Mouse (Mus musculus) lung, postnatal 4 days (tissue): Measurements from ENCODE around the gene 6430531B16Rik.

Experiments
- DNase-seq, 2 experiments: peaks; one replicate each; pipeline ENCODE4 v3.0.0; 2021

The 6430531B16Rik gene

DNA sequence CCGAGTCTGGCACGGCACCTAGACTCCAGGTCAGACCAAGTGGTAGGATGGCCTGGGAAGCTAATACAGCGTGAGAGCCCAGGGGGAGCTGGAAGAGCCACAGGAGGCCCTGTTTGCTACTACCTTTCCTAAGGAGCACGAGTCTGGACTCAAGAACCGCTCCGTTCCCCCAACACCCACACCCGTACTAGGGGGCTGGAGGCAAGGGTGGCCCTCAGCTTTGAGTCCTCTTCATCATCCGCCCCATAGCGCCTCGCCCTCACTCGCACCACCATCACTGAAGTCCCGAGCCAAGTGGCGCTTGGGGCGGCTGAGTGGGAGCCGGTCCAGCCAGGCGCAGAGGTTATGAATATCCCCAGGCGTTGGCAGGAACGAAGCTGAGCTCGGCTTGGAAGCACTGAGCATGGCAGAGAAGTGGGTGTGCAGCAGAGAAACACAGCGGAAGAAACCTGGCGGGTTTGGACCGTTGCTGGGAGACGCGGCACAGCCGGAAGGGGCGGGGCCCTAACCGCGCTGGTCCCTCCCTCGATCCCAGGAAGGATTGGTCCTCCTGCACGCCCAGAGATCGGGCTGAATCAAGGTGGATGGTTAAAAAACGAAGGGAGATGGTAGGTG is at the start of gene 6430531B16Rik:
Gene 6430531B16Rik (minus strand): TSS at position 478 of the 615 bp plus-strand sequence.
- peak; percentile 82 to 83 for DNase-seq

DNA sequence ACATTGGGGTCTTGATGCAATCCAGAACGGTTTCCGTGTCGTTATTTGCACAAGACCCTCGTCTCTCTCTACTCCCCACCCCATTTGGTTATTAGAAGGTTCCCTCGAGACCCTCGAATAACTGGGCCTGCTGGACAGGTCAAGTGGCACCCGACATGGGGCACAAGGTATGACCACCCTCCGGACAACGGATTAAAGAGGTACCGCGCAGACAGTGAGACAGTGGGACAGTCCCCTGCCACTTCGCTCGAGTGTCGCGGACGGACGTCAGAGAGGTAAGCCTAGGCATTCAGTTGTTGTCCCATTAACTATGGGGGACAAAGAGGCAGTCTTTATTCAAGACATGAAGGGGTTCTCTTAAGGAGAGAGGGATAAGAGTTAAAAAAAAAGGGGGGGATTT is 32.8 kb upstream of the 6430531B16Rik start:
- DNase-seq = peak in 1 of 2 experiments; percentile 8

DNA sequence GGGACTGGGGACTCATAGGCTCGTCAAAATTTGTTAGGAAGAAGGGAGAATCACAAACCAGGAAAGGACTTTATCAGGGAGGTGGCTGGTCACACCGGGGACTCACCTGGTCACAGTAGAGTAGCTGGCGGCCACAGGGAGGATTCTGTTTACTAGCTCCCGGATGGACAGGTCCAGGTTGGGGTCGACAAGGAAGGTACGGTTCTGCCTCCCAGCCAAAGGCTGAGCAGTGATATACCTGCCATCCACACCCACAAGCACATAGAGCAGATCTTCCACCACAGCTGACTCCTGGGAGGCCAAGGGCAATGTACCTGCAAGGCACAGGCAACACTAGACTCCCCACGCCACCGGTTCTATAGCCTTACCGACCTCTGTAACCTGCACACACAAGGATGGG is 29.2 kb upstream of the 6430531B16Rik start:
- peak in 1 of 2 experiments; percentile 6 for DNase-seq

DNA sequence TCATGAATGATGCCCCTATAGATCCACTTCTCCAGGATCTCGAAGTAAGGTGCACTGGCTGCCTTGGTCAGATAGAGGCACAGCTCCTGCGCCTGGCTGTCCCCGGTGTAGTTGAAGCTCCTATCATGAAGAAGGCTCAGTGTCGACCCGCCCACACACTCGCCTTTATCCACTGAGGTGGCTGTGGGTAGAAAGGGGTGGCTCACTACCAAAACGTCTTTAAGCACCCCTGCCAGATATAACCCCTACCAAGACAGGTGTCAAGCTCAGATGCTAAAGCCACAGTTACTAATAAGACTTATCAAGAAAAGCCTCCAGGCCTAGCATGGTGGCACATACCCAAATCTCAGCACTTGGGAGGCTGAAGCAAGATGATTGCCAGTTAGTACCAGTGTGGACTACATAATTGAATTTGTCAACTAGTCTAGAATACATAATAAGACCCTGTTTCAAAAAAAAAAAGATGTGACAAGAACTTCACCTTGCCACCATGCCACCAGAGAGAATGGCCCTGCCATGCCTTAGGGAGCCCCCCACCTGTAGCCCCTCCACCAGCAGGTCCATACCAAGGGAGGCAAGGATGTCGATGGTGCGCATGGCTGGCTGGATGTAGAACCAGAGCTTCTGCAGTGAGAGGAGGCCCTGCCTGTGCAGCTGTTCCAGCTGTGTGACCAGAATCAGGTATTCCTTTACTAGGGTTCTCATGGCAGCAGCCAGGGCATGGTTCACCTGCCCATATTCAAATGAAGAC is 28.5 kb upstream of the 6430531B16Rik start:
- DNase-seq = peak in 1 of 2 experiments; percentile 11

DNA sequence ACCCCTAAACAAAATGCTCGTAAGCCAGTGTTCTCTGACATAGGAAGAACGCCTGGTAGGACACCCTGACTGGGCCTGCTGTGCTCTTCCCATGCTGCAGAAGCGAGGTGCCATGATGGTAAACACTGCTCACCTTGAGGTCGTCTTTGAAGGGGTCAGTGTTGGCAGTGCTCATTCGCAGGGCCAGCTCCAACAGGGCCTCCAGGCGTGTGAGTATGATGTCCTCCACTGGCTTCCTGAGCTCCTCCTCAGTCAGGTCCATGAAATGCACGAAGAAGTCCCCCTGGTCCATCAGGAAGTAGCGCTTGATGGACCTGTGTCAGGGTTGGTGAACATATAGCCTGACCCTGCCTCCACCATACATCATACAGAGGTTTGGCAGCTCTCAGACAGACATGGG is 26.1 kb upstream of the 6430531B16Rik start:
- peak in 1 of 2 experiments; percentile 8 for DNase-seq

DNA sequence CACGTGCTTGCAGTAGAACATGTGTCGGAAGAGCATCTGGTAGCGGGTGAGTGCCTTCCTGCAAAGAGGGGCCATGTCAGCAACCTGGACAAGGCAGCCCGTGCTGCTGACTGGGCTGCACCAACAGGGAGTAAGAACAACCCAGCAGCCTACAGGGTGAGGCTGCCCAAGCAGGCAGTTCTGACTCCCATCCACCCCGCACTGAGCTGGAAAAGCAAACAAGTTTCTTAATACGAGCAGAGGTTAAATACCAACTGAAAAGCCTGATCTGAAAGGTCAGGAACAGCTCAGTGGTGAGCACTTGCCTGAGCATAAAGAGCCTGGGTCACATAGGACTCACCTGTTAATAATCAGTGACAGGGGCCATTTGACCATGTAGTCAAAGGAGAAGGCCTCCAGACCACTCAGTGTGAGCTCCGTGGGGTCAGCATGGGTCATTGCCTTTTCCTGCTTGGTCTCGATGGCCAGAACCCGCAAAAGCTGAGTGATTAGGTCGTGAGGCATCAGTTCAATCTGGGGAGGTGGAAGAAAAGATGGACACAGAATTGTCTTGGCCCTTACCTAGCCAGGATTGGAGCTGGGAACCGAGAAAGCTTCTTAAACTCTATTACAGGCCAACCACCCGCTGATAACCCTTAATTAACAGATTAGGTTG is 22.7 kb upstream of the 6430531B16Rik start:
- DNase-seq = no peak

DNA sequence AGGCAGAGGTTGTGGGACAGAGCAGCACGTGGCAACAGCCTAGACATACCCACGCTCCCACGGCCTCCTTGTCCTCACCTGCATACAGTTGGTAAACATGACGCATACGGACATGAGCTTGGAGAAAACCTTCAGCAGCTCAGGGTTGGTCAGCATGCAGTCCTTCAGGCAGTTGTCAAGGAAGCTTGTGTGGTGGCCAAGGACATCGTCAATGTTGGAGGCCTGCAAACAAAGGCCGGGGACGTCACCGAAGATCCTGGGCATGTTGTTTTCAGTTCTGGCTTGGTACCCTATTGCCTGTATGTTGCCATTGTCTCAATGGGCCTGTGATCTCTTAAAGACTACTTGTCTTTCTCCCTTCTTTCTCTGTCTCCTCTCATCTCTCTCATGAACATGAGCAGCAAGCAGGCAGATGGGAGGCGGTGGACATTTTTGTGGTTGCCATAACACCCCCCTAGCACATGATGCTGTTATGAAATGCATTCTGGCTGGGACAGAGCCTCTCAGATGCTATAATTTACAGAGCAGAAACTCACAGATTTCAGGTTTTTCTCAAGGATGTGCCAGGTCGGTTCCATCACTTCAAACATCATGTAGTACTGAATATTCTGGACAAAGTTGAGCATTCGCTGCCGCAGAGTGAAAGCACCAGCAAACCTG is 20.3 kb upstream of the 6430531B16Rik start:
- peak in 1 of 2 experiments; percentile 9 for DNase-seq

DNA sequence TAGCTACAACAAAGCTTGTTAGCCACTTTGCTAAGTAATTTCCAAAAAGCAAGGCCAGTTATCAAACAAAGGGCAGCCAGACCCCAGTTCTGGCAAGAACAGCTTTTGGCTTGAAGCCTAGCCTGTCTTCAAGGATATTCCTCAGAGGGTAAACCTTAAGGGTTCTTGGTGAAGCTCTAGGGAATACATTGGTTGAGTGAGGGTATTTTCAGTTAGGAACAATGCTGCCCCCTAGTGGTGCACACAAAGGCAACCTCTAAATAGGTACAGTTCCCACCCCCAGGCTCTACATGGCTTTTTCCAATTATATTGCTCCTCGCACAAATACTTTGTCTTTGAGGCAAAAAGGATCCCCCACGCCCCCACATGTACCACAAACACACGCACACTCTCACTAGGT is 16.1 kb upstream of the 6430531B16Rik start:
- peak; percentile 17 to 68 for DNase-seq

DNA sequence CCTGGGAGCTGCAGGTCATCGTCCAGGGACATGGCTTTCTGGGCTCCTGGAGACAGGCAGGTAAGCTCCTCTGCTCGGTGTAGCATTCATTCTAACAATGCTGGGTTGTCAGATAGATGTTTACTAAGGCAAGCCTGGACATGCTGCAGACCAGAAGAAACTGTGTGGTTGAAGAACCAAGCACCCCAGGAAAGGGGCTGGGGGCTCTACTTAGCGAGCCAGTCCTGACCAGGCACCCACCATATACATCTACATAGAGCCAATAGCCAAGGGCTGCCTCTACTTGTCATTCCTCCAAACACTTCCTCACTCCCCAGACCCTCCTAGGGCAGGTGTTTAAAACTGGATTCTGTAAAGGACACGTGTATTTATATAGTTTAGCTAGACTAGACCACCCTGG is 15.6 kb upstream of the 6430531B16Rik start:
- DNase-seq = peak in 1 of 2 experiments; percentile 7

DNA sequence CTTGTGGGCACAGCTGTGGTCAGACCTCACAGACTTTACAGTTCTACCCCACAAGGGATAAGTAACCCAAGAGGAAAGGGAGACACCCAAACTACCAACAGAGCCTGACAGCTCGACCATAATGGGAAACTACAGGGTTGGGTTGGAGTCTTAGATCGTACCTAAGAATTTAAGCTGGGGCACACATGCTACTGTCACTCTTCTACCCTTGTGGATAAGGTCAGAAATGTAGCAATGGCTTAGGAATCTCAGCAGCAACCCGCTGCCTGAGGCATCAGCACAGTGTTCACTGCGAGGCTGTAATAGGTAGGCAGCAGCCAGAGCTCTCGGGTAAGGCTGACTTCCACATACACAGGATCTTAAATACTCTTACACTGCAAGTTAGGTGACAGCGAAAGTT is 15.0 kb upstream of the 6430531B16Rik start:
- DNase-seq = peak in 1 of 2 experiments; percentile 6

DNA sequence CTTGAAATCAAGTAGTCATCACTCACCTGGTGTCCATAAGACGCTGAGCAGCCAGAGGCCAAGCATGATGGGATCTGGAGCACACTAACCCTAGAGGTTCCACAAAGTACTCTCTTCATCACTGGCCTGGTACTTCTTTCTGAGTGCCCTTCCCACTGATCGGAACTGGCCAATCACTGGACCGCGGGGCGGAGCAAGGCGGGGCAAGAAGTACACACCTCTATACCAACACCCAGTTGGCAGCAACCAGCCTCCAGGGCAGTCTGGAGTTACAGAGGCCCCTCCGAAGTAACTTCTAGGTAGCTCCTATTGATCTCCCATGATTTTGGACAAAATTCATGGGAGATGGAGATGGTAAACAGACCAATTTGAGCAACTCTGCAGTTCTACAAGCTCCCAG is 13.9 kb upstream of the 6430531B16Rik start, which contains the start of gene Adam8:
Gene Adam8 (minus strand): TSS at position 157 of the 400 bp plus-strand sequence.
- peak; percentile 63 to 66 for DNase-seq

DNA sequence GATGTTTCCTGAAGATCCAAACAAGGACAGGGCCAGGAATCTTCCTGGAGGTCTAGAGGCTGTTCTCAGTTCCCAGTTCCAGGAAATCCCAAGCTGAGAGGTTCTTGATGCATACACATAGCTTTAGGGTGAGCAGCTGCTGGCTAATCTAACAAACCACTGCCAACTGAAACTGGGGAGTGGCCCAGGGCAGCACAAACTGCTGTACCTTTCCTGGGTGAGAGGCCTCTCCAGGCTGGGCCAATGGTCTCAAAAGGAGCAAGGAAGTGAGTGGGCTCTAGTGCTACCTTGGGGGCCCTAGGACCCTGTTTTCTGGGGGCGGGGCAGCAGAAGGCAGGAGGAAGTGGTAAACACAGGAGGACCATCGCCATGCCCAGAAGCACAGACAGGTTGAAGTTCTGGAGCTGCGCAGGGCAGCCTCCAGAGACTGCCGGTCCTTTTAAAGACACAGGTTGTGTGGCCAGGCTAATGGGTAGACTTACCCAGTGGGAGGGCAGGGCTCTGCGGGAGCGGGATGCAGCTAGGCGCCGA is 12.4 kb upstream of the 6430531B16Rik start:
- DNase-seq = no peak

DNA sequence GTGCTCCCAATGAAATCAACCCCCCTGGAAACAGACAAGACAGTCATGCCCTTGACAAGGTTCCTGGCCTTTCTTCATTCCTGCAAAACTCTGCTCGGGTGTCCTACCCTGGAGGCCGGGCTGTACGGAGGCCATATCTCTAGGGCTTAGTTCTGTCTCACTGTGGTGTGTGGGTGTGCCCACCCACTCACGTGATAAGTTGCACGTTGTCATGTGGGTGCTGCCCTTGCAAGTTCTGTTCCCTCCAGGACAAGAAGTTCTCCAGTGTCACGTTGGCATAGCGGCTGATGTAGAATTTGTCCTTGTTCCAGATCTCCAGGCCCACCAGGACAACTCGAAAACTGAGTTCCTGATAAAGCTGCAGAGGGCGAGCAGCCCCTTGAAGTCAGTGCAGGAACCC is 9.7 kb upstream of the 6430531B16Rik start:
- DNase-seq = no peak

DNA sequence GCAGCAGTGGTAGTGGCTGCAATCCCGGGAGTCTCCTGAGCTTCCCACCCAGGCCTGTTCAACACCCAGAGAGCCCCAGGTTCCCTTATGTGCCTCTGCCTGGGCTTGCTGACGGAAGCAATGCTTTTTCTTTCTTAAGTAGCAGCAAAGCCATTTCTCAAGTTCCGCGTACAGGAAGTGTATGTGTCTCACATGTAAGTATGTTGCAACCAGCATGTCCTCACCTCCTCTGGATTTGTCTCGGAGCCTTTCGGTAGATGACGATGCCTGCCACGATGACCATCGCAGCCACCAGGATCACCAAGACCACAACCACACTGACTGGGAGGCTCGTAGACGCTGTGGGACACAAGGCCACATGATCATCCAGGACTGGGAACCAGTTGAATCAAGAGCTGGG is 6.0 kb upstream of the 6430531B16Rik start:
- DNase-seq = peak in 1 of 2 experiments; percentile 32

DNA sequence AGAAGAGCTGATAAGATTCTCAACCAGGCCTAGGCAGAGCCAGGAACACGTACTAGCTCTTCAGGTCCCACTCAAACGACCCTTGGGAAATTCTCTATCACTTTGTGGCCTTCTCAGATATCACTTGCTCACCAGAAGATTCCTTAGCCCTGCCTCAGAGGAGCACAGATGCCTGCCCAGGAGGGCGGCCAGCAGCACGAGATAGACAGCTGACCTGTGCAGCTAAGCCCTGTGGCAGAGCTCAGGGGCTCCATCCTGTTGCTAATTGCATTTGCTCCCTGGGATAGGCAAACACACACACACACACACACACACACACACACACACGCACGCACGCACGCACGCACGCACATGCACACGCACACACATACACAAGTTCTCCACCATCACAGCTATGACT is 3.5 kb upstream of the 6430531B16Rik start:
- DNase-seq = no peak

DNA sequence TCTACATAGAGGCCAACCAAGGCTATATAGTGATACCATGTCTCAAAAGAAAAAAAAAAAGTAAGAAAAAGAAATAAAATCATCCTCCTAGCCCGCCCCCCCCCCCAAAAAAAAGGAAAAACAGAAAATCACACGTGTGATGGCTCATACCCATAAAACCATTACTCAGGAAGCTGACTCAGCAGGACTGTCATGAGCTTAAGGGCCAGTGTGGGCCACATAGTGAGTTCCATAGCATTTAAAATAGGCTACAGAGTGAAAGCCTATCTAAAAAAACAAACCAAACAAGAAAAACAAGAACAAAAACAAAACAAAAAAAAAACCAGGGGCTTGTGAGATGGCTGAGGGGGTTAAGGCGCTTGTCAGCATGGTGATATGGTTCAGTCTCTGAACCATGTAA is 2.2 kb upstream of the 6430531B16Rik start:
- DNase-seq = no peak

DNA sequence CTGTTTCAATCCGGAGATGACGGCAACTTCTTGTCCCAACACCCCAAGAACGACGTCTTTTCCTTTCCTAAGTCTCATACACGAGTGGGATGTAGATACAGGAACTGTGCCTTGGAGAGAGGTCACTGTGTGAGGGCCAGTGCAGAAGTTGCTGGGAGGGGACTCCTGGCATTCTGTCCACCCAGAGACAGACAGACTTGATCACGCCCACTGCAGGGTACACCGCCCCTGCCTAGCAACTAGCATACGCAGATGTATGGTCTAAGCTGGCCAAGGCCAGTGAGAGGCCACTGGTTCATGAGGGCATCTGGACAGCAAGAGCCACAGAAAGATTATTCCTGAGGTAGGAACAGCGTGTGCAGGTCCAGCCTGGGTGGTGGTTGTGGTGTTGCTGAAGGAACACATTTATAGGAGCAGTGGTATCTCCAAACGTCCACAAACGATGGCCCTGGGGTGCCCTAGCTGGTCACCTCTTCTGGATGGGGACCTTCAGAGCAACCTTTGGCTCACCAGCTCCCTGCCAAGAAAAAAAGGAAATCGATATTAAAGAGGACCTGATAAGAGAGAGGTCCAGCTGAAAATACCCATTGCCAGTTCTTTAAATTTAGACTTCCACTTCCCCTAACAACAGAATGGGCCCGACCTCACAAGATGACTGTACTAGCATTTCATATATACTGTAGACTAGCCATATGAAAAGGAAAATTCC is 610 bp upstream of the 6430531B16Rik start:
- no peak for DNase-seq

DNA sequence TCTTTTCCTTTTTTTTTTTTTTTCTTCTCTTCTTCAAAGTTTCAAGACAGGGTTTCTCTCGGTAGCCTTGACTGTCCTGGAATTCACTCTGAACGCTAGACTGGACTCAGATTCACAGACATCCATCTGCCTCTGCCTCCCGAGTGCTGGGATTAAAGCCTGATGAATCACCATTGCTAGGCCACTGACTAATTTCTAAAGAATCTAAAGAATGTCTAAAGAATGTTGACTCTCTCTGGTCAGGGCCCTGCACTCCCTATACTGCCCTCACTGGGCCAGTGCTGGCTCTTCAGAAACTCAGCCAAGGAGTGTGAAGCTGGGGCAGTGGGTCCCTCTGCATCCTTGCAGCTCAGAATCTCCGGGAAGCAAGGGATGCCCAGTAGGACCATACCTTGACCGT is 3.1 kb downstream of the 6430531B16Rik start:
- DNase-seq = no peak

DNA sequence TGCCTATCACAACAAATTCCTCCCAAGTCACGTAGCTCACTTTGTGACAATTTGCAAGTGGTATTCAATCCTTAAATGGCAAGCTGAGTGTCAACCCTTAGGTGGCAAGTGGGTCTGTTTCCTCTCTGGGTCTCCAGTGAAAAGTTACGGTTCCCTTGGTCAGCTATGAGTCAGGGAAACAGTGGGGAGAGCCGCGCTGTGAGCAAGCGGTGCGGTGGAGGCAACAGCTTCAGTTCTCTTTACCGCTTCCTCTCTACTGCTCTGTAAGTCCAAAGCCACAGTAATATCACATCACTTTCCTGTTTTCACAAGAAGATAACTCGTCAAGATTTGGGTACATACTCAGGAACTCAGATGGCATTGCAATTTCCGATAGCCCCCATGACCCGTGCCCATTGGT is 4.2 kb downstream of the 6430531B16Rik start:
- peak in 1 of 2 experiments; percentile 37 for DNase-seq

DNA sequence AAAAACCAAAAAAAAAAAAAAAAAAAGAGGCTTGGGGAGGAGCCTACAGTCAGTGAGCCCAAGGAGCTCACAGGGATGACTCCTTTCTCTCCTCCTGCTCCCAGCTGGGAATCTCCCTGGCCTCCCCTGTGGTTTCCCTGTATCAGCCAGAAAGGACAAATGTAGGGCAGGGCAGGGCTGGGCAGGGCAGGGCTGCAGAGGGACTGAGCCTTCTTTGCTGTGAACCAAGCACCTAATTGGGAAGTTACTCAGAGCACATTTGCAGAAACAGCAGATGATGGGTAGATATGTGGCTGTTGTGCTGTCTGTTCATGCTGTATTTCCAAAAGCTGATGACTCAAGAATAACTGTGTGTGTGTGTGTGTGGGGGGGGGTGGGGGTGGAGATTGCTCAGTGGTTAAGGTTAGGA is 5.6 kb downstream of the 6430531B16Rik start:
- no peak for DNase-seq

DNA sequence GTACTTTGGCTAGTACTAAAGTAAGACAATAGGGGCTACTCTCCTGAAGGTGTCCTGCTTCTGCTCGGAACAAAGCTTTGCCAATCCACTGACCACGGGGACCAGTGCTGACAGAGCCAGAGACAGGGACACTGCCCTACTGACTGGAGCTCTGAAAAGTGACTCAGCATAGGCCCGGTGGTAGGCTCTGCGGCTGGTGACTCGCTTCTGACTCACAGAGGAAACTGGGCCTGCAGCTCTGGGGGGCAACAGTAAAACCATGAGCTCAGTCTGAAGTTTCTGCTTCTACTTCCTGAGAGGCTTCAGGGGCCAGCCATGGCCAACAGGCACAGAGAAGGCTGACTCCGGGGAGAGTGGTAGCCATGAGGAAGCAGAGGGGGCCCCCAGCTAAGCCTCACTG is 7.1 kb downstream of the 6430531B16Rik start:
- no peak for DNase-seq

DNA sequence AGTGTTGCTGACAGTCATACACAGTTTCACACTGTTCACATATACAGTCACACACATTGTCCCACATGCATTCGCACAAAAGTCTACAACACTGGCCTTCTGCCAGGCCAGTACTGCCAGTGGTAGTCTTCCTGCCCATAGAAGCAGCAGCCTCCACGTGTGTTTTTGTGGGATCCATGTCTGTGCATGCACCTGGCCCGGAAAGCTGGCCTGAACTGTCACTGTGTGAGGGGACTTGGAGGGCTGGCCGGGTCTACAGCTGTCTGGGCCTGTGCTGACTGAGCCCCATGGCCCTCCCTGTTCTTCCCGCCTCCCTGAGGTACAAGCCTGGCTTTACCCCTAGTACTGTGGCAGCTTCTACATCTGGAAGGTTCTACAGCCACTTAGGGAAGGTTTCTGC is 7.6 kb downstream of the 6430531B16Rik start:
- no peak for DNase-seq
